Mouse (Mus musculus): Measurements from ENCODE around the gene Gse1.

GRCm38 (mm10) chr8:120207364-120207763, 20.9 kb upstream of the Gse1 start:
- TF ChIP-seq GATA1 (IDR thresholded peaks at IDR 0.05; ENCODE audit: low read length) (no peak), TAL1 (IDR thresholded peaks at IDR 0.05; ENCODE audit: low read length) (no peak)
